ENCODE assay signal across 9 mouse cellular contexts in the genomic region with DNA sequence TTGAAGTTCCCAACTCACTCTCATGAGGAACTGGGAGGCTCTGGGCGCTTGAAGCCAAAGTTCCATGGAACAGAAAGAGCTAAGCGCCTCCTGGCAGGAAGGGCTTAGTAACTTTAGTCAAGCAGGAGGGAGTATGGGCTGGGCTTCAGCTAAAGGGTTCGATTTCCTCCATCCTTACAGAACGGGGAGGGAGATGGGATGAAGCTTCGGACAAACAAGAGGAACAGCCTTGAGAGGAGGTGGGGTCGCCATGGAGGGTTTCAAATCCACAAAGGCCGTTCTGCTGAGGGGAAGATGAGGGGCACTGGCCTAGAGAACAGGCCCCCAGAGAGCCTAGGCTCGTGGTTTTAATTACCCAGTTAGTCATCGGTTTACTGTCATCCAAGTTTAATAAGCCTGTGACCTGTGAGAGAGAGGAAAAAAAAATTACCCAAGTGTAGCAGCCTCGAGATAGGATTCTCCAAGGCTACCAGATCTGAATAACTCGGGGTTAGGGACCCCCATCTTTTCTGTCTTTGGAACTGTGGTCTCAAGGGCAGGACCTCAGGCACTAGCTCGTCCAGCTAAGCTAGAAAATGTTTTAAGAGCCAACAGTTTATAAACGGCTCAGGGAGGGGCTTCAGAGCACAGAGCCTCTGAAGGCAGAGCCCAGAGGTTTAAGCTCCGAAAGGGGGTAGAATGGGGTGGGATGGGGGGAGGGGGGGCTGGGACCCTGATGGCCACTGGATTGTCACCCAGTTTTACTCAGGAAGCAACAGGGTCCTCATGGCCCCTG.
DNase-seq lines count a peak whose midpoint lies in the region; ATAC-seq lines count a peak whose summit lies in the region.
"Had no signal": no experiment of that assay in that cellular context is flagged by ENCODE, and none has a peak within 500 bp of the region (broad histone marks: within the 10 kb centered on the region; RNA-seq: fewer than 3 reads in every experiment).

No protein-coding gene starts in this region.

- no peaks in the 10 kb centered on the region for H3K9me3 ChIP-seq in hindbrain, embryonic 12.5 days (replicated peaks)

- peaks cover 31% of the 10 kb centered on the region for H3K4me1 ChIP-seq in hindbrain, embryonic 12.5 days

- no peak overlapping the region for H3K4me3 ChIP-seq in hindbrain, embryonic 12.5 days
- H3K4me3 ChIP-seq: erythroblast, embryonic 14.5 days had no signal

- no peaks in the 10 kb centered on the region for H3K27me3 ChIP-seq in hindbrain, embryonic 12.5 days

- peak; percentile 38 for DNase-seq in embryo, embryonic 10 days (ENCODE audit: low spot score)
- DNase-seq in embryo, embryonic 9.5 days (ENCODE audit: extremely low spot score), result no peak
- peak; percentile 54 for DNase-seq in urinary bladder, postnatal 14 days (ENCODE audit: low spot score)
- DNase-seq in urinary bladder, postnatal 25 days (ENCODE audit: low spot score), result no peak
- DNase-seq in left cerebral cortex, adult 9 months (ENCODE audit: low spot score in 2 of 2), result no peak
- DNase-seq in layer of hippocampus, adult 11-12 months (ENCODE audit: low spot score), result no peak
- no peak for DNase-seq in ovary, postnatal 10 days (ENCODE audit: low spot score)

- H3K4me2 ChIP-seq in hindbrain, embryonic 12.5 days (replicated peaks), result no peak overlapping the region

- ATAC-seq in hindbrain, embryonic 12.5 days (ENCODE audit: low FRiP score), result peak; percentile 13; the same call in 1 of the 2 replicates

- H3K36me3 ChIP-seq in hindbrain, embryonic 12.5 days, result no peaks in the 10 kb centered on the region

- 40% methylated on average over 14 of the region's 14 CpGs for WGBS in hindbrain, embryonic 12.5 days

- H3K27ac ChIP-seq in hindbrain, embryonic 12.5 days, result peak overlapping the region; percentile 62

- H3K9ac ChIP-seq in hindbrain, embryonic 12.5 days, result no peak overlapping the region

Comparison
In these comparisons a context has a peak if more than half of its experiments do, and no peak if none do; other contexts are left out.
1. DNase-seq: peak in embryo, embryonic 10 days (single experiment) and urinary bladder, postnatal 14 days (single experiment); none in embryo, embryonic 9.5 days (single experiment), urinary bladder, postnatal 25 days (single experiment), left cerebral cortex, adult 9 months (0 of 2), layer of hippocampus, adult 11-12 months (single experiment) and ovary, postnatal 10 days (single experiment).